Mouse (Mus musculus) T-helper 2 cell (primary cell): ENCODE measurements around the gene Wnt11.

Source experiments
- in situ Hi-C: fragments of 300-600 bp; cut with MboI, MseI; formaldehyde crosslinking; loops from one replicate; pipeline ENCODE4 v1.15.1; 2025; ENCODE audit warnings: high pct_unique_total_duplicates

Gene Wnt11

DNA sequence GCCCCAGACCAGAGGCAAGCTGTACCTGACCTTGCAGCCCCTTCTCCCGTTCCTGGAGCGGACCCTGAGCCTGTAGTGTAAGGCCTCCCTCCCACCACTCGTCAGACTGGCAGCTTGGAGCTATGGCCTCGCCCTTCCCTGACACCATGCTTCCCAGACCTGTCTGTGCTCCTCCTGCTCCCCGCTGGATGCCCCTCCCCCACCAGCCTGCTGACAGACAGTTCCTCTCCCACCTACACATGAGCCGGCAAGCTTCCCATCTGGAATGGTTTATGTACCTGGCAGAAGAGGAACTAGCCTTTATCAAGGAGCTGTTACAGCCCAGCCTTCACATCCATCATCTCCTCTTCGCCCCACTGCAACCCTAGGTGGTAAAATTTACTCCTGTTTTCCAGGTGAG lies 6.0 kb upstream of the Wnt11 start:
- in situ Hi-C loops = no loop called here

DNA sequence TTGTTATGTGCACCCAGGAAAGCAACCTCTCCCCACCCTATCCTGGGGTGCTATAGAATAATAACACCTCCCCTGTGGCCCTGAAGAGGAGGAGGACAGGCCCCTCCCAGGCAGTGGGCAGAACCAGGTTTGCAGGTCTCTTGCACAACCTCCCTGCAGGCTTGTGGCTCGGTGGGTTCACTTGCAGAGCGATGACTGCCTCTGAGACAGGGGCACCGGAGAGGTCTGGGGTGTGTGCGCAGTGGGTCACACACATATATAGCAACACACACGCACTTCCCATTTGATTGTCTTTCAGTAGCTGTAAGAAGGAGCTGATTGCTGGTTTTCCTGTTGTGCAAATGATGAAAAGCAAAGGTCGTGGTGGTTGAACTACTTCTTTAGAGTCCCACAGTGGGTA lies 3.6 kb upstream of the Wnt11 start:
- in situ Hi-C loops = no loop called here

DNA sequence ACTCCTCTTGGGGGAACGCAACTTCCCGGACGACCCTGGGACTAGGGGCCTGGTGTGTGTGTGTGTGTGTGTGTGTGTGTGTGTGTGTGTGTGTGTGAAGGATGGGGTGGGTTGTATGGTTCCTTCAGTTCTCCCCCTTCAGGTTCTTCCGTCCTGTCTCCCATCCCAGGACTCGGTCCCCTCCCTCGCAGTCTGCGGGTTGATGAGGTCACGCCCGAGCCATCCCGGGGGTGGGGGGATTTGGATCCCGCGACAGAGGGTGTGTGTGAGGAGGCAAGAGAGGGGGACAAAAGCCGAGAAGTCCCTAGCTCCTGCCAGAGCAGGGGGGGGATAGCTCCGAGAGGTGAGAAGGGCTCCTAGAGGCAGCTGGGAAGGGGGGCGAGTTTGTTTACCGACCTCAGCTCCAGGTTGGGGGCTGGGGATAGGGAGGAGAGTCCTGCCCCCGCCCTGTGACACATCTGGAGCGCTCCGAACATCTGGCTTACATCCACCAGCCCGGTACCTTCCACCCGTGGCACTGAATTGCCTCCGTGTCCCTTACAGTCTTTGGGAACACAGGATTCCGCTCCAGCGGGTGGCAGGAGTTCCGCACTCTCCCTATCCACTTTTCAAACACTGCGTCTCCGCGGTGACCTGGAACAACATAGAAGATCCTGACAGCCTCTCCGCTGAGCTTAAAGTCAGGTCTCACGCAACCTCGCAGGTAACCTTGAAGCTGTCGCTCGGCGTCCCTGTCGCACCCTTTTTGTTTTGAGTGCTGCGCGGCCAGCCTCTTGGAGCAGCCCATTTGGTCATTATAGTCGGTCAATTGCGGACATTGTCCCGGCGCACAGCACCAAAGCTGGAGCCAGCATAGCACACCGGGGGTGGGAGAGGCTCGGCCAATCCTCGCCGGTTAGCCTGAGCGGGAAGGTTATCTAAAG lies 868 bp downstream of the Wnt11 start:
- in situ Hi-C loops = loop anchor here (5.0 kb wide), 1 partner anchor 93 kb away; no protein-coding TSS in a partner anchor

DNA sequence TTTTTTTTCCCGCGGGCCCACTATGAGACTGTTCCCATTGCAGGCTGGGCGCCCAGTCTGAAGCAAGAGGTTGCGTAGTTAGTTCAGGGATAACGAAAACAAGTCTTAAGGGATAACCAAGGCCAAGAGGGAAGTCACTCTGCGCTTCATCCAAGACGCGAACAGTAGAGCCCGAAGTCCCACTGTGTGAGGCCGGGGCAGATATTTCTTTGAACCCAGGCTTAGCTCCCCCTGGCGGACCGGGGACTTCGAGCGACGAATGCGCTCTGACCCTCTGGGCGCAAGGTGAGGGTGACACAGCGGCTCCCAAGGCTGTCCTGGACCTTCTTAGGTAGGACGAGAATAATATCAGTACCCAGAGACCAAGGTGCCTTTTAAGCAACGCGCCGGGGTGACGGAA lies 1.7 kb downstream of the Wnt11 start:
- in situ Hi-C loops = loop anchor here (5.0 kb wide), 1 partner anchor 94 kb away; no protein-coding TSS in a partner anchor

DNA sequence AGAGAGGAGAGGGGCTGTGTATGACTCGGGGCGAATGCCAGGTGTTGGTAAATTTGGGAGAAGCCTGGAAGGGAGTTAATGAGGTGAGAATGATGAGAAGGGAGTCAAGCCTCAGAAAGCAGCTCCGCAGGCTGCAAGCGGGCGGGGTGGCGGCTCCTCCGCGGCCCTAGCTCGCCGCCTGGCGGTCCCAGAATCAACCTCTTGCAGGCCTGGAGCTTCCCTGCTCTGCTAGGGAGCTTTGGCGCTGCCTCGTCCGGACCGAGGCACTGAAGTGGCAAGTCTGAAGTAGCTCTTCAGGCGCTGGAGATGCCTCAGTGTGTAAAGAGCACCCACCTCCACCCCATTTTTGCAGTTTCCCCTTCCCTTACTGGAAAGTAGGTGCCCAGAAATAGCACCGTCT lies 3.0 kb downstream of the Wnt11 start:
- in situ Hi-C loops = loop anchor here (5.0 kb wide), 1 partner anchor 96 kb away; no protein-coding TSS in a partner anchor

DNA sequence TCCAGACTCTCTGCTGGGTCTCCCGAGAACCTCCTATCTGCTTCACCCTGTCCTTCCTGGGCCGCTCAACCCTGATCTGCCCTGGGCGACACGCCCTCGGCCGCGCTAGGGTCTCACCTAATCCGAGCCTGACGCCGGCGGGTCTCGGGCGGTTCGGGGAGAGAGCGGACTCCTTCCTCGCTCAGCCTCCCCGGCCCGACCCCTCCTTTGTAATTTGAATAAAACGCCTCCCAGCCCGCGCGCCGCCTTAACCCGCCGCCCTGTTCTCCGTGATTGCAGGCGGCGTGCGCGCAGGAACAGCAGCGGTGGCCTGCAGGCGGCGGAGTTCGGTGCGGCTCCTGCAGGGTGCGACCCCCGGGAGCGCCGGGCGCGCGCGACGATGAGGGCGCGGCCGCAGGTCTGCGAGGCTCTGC lies 3.8 kb downstream of the Wnt11 start:
- in situ Hi-C loops = loop anchor here (5.0 kb wide), 1 partner anchor 96 kb away; no protein-coding TSS in a partner anchor

DNA sequence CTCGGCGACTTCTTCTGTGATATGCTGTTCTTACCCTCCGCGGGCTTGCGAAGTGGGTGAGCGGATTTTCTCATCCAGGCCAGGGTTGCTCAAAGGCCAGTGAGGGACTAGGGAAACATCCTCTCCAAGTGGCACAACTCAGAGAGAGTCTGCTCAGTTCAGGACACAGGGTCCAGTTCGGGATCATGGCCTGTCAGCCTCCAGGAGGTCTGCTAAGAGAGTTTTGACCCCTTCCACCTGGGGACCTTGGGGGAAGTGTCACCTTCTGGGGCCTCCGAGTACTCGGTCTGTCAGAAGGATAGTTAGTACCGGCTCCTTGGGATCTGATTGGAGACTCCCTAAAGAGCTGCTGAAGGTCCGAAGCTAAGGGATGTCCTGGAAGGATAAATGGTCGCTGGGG lies 4.4 kb downstream of the Wnt11 start:
- in situ Hi-C loops = loop anchor here (5.0 kb wide), 1 partner anchor 97 kb away; no protein-coding TSS in a partner anchor

DNA sequence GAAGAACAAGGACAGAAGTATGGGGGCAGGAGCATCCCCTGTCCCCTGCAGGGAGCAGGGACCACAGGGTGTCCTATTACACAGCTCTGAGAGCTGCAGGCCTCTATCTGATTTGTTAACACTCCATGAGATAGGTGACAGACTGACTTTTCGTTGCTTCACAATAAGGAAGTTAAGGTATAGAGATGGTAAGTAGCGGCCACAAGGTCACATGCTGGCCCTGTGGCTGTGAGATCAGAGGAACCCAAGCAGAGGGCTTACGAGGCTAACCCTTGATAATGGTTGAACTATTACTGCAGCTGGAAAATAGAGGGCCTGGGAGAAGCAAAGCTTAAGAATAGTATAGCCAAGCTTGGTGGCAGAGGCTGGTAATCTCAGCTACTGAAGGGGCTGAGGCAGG lies 5.9 kb downstream of the Wnt11 start:
- in situ Hi-C loops = no loop called here

DNA sequence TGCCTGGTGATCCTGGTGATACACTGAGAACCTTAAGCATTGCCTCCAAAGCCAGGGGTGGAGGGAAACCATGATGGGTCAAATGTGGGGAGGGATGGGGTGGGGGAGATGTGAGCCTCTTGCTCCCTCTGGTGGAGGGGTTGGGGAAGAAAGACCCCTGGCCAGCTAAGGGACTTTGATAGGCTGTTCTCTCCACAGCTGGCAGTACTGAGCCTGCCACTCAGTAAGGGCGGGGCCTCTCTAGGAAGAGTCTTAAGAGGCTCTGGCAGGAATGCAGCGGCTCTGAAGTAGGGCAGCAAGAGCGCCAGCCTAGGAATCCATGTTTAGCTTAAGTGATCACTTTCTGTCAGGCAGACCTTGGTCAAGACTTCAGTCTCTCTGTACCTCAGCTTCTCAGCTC lies 6.9 kb downstream of the Wnt11 start:
- in situ Hi-C loops = no loop called here

DNA sequence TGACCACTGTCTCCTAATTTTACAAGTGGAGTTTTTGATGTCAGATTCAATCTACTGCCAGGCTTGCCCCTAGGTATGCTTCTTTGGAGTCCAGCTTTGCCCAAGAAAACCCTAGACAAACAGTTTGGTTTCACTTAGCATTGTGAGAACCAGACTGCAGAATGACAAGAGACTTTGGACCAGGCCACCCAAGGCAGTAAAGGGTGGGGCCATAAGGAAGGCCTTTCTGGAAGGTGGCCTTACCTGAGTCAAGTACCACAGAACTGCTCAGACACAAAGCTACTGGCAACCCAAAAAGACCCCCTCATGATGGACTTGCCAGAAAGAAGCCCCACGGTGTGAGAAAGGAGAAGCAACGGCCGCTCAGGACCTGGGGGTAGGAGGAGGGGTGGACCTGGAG lies 8.1 kb downstream of the Wnt11 start:
- in situ Hi-C loops = no loop called here

DNA sequence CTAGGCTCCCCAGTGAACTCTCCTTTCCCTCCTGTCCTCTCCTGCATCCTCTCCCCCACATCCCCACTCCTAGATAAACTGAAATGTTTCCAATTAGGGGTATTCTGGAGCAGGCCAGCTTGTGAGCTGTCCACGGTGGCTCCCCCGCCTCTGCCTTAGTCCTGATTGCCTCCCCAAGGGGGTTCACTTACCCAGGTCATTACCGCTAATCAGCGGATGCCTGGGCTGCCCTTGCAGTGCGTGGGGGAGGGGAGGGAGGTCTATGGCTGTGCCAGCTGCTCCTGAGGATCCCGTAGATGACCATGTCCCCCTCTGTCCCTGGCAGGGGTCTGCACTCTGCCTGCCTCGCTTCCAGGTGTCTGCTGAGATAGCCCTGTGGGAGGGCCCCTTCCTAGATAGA lies 8.7 kb downstream of the Wnt11 start:
- in situ Hi-C loops = no loop called here

DNA sequence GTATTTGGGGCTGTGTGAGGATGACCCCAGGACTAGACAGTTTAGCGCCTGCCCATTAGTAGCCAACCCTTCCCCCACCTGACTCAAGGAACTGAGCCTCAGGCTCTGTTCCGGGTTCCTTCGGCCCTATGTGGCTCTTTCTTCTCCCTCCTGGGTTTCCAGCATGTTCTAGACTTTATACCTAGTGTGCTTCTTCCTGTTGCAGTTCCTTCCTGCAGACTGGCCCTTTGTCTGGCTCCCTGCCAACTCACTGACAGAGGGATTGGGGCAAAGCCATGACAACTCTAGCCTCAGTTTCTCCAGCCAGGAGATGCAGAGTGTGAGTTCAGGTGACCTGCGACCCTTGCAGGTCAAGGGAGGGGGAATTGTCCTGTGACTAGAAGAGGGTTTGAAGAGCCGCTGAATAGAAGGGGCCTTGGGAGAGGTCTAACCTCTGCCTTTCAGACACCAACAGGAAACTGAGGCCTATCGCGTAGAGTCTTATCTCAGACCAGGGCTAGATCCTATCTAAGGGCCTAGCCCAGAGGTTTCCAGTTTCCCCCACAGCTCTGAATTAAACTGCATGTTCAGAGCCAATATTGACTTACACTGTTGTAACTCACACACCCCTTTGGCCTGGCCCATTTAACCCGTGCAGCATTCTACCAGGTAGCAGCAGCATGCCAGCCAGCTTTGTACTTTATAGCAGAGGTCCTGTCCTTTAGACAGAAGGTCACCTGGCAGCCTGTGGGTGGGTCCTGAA lies 14.2 kb downstream of the Wnt11 start:
- in situ Hi-C loops = no loop called here

DNA sequence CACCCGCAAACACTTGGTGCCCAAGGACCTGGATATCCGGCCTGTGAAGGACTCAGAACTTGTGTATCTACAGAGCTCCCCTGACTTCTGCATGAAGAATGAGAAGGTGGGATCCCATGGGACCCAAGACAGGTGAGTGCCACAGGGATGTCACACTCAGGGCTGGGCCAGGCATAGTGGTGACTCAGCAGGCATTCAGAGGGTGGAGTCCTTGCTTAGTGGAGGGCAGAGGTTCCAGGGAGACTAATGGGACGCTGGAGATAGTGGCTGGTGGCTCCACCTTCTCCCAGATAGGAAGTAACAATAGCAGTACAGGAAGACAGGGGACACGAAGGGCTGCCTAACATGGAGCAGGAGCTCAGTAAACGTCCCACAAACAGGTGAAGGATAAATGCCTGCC lies 15.5 kb downstream of the Wnt11 start:
- in situ Hi-C loops = loop anchor here (10.0 kb wide), 1 partner anchor 1186 kb away; no protein-coding TSS in a partner anchor

DNA sequence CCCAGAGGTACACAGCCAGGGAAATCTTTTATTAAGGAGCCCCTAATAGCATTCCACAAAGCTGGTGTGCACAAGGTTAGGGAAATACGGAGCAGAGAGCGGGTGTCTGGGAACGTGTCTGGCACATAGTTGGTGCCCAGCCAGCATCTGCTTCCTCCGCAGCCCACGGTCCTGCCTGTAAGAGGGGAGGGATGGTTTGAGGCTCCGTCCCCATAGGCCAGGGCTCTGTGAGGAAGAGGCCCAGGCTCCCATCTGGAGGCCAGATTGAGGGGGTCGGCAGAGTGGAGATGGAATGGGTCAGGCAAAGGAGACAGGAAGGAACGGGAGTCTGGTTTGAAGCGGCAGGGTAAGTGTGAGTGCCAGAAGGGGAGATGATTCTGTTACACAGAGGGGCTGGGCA lies 16.3 kb downstream of the Wnt11 start:
- in situ Hi-C loops = loop anchor here (10.0 kb wide), 1 partner anchor 1186 kb away; no protein-coding TSS in a partner anchor

DNA sequence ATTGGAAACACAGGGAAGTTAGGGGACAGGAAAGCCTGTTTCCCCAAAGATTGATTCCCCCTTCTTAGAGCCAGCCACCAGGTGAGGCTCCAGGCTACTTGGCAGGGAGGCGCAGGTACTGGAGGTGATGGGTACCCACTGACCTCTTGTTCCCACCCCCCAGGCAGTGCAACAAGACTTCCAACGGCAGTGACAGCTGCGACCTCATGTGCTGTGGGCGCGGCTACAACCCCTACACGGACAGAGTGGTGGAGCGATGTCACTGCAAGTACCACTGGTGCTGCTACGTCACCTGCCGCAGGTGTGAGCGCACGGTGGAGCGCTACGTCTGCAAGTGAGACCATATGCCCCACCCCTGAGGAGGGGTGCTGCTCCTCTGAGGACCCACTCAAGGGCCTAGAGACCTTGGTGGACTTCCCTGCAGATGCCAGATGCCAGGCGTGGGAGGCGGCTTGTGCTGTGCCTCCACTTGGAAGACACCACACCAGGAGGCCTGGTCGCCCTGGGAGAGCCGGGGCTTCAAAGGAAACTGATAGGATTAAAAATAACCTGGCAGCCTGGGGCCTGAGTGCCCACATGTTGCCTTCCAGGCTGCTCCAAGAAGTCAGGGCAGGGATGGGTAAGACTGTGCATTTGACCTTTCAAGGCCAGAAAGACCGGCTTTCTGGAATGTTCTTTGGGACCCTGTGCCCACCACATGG lies 18.2 kb downstream of the Wnt11 start:
- in situ Hi-C loops = loop anchor here (10.0 kb wide), 1 partner anchor 1188 kb away; no protein-coding TSS in a partner anchor

DNA sequence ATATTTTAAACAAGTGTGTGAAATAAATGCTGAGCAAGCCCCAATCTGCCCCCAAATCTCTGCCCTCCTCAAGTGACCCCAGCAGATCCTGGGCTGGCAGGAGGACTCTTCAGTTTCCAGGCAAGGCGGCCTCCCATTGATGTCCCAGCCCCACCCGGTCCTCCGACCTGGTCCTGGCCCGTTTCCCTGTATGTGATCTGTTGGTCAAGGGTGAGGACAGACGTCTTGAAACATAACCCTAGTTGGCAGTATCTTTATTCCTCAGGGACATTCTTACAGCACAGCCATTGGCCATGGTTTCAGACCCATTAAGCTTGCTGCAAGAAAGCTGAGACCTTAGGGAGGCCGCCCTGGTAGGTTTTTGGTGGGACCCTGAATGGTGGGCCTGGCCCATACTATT lies 18.9 kb downstream of the Wnt11 start:
- in situ Hi-C loops = loop anchor here (10.0 kb wide), 1 partner anchor 1189 kb away; no protein-coding TSS in a partner anchor

DNA sequence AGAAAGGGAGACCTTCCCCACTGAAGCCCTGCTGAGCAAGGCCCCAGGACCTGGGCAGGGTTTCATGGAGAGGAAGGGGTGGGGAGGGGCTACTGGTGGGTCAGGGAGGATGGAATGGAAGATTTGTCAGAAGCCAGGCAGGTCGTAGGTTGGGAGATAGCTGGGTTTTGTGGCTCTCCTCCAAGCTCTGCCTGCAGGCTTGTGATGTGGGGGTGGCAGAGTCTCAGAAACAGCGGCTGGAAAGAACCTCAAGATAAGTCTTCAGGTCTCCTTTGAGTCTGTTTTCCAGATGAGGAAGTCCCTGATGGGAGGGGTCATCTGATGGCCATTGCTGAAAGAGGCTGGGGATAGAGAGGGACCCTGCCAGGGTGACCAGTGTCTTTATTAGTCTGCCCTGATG lies 20.5 kb downstream of the Wnt11 start:
- in situ Hi-C loops = loop anchor here (10.0 kb wide), 1 partner anchor 1191 kb away; no protein-coding TSS in a partner anchor

DNA sequence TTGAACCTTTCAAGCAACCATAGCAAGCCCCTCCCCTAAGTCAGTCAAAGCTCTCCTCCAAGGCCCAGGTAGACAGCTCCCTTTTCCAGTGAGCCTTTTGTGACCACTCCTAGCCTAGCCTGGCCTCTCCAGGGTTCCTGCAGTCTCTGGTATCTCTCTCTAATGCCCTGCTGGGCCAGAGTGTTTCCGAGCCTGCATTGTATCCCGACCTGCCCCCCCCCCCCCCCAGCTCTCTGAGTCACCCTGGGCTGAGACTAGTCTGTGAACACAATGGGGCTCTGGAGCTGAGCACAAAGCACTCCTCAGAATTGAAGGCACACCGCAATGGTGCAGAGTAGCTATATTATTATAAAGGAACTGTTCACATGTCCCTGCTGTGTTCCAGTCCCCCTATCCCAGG lies 21.2 kb downstream of the Wnt11 start:
- in situ Hi-C loops = loop anchor here (10.0 kb wide), 1 partner anchor 1191 kb away; no protein-coding TSS in a partner anchor

DNA sequence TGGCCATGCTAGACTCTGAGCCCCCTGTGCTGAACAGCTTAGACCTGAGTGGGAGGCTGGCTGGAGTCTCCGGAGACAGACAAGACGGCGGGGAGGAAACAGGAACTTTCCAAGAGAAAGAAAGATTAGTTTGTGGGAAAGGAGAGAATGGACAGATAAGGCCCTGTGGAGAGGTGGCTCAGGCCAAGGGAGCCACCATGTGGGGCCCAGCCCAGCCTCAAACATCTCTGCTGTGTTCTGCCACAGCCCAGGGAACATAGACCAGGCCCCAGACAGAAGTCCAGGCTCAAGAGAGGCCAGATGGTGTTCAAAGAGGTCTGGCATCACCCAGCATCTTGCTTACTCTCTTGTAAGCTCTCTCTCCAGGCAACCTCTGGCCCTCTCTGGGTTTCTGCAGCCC lies 22.2 kb downstream of the Wnt11 start:
- in situ Hi-C loops = loop anchor here (10.0 kb wide), 1 partner anchor 1192 kb away; no protein-coding TSS in a partner anchor

DNA sequence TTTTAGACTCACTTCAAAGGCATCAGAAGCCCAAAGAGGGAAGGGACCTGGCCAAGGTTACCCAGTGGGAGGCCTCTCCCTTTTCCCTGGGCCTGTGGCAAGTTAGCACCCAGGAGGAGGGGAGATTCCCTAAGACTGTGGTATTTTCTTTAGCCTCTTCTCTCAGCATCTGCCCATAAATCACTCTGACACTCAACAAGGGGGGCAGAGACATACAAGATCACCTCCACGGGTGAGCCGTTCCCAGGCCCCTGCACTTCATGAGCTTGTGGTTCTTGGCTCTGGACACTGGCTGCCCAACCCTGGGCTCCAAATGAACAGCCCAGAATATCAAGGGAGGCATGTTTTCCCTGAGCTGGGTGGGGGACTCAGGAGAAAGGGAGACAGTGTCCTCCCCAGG lies 26.1 kb downstream of the Wnt11 start:
- in situ Hi-C loops = no loop called here

DNA sequence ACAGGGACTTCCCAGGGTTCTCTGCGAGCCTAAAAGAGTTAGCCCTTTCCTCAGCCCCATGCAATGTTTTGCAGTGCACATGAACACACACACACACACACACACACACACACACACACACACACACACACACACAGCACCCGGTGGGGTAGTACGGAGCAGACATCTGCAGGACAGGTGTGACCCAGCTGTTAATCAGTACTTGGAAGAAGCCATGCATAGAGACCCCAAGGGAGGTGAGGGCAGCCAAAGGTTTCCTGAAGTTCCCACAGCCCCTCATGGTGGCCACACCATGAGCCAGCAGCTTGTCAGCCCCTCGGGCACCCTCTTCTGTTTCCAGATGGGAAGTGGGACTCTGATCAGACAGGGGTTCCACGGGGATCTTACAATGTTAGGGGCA lies 28.1 kb downstream of the Wnt11 start:
- in situ Hi-C loops = no loop called here
